Mouse (Mus musculus) hindbrain, embryonic 16.5 days (tissue): Measurements from ENCODE around the gene Lmnb2. TPM values are rescaled to one million over a fixed set of nuclear protein-coding genes. Genes with fewer than 3 reads are reported as not detected.

Experiments
- ATAC-seq: fragments of 200-750 bp; cut with Nextera tagmentation; 2 replicates; pipeline ENCODE4 v1.8.0; 2017; ENCODE audit warnings: moderate TSS enrichment, moderate library complexity
- H3K27ac ChIP-seq: fragments of 300-500 bp; sonication (generic); 2 replicates; pipeline ENCODE4 v1.5.1; 2014; ENCODE audit warnings: low read depth, mild to moderate bottlenecking, control low read depth, low read length, moderate library complexity
- H3K27me3 ChIP-seq: fragments of 300-500 bp; sonication (generic); replicated peaks from 2 replicates; pipeline ENCODE4 v1.6.1; 2014; ENCODE audit warnings: low read length; ENCODE audit not compliant: control insufficient read depth, insufficient read depth
- H3K36me3 ChIP-seq: fragments of 300-500 bp; sonication (generic); 2 replicates; pipeline ENCODE4 v1.6.1; 2014; ENCODE audit warnings: mild to moderate bottlenecking, low read length, moderate library complexity, mixed read lengths; ENCODE audit not compliant: control insufficient read depth, insufficient read depth
- H3K4me1 ChIP-seq: fragments of 300-500 bp; sonication (generic); 2 replicates; pipeline ENCODE4 v1.6.1; 2014; ENCODE audit warnings: low read depth, low read length; ENCODE audit not compliant: control insufficient read depth, insufficient read depth
- H3K4me2 ChIP-seq: fragments of 300-500 bp; sonication (generic); 2 replicates; pipeline ENCODE4 v1.6.1; 2014; ENCODE audit warnings: mild to moderate bottlenecking, low read length, control low read depth, moderate library complexity
- H3K4me3 ChIP-seq: fragments of 300-500 bp; sonication (generic); 2 replicates; pipeline ENCODE4 v1.5.1; 2014; ENCODE audit warnings: mild to moderate bottlenecking, low read length, control low read depth, moderate library complexity
- H3K9ac ChIP-seq: fragments of 300-500 bp; sonication (generic); 2 replicates; pipeline ENCODE4 v1.6.1; 2014; ENCODE audit warnings: low read depth, mild to moderate bottlenecking, control low read depth, low read length, moderate library complexity
- H3K9me3 ChIP-seq: fragments of 300-500 bp; sonication (generic); 2 replicates; pipeline ENCODE4 v1.6.1; 2014; ENCODE audit warnings: mild to moderate bottlenecking, low read length, moderate library complexity; ENCODE audit not compliant: control insufficient read depth
- WGBS: fragments of 180-500 bp; shearing (Covaris S2); extraction: QIAGEN DNeasy Blood & Tissue Kit; methylation state at CpG from one replicate; pipeline ENCODE4 v1.1.7; 2014; 5-methylcytosine and 5-hydroxymethylcytosine counted together
- polyA plus RNA-seq: library from polyadenylated mRNA; unstranded; fragments of >200 nt; fragmentation: Nextera tagmentation; extraction: Ambion mirVana; gene quantifications from 2 replicates; pipeline ENCODE4 v1.2.1, GENCODE M21; 2015

Gene Lmnb2
- polyA plus RNA-seq, 1 experiment from 2014 or later: 36.6 TPM

DNA sequence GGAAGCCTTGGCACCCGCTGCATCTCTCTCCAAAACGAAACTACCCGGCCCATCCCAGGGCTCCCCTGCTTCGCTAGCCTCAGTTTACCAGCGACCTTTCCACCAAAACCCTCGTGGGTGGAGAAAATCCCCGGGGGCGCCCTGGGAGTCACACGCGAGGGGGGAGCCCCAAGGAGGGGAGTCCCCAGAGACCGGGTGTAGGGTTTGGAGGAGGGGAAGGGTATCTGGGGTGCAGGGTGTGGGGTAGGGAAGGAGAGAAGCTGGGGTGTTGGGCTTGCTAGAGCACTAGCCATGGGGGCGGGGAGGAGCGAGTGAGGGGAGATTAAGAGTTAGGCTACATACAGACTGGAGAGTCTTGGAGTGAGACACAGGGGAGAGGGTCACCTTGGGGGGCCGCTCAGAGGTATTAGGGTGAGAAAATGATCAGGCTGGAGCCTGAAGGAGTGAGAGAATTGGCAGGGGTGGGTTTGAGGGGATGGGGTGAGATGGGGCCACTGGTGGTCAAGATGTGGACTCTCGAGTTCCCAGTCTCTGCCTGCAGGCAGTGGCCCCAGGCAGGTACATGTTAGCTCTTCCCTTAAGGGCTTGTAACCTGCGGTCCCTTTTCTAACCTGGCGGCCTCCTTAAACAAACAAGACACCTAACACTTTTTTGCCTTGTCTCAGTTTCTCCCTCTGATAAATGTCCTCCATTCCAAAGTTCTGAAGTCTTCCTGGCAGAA lies 14.8 kb upstream of the Lmnb2 start:
- Histone ChIP-seq H3K4me3 (peak overlapping the region; percentile 14; the same call in 1 of the 2 replicates), H3K9me3 (no peaks in the 10 kb centered on the region), H3K9ac (no peak overlapping the region), H3K4me1 (peaks cover 64% of the 10 kb centered on the region), H3K27ac (no peak overlapping the region), H3K27me3 (peaks cover 19% of the 10 kb centered on the region), H3K36me3 (no peaks in the 10 kb centered on the region), H3K4me2 (peak overlapping the region; percentile 98)
- WGBS: under 1% methylated on average over 17 of the region's 17 CpGs
- no peak for ATAC-seq

- H3K4me3 ChIP-seq: peak overlapping the region; percentile 21
- no peaks in the 10 kb centered on the region for H3K9me3 ChIP-seq
- H3K9ac ChIP-seq: no peak overlapping the region
- peaks cover 17% of the 10 kb centered on the region for H3K27me3 ChIP-seq
- peaks cover 62% of the 10 kb centered on the region for H3K4me1 ChIP-seq
- H3K4me2 ChIP-seq: peak overlapping the region; percentile 98
- no peaks in the 10 kb centered on the region for H3K36me3 ChIP-seq
- 1% methylated on average over 20 of the region's 20 CpGs for WGBS
- ATAC-seq: no peak
- no peak overlapping the region for H3K27ac ChIP-seq
These were observed 14.2 kb upstream of the Lmnb2 start for GRCm38 (mm10) chr10:80932206-80932605.

DNA sequence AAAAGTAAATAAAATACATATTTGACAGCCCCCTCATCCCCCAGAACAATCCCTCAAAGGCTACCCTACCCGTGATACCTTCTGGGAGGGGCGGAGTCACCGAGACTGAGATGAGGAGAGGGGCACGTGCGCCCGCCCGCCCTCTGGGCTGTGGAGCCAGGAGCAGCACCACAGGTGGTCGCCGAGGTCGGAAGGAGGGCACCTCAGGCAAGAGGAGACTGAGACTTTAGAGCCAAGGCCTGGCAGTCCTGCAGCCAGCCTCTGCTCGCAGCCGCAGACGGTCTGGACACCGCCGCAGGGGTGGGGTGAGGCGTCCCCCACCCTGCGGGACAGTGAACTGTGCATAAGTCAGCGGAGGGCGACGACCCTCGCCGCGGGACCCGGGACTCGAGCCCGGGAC lies 13.7 kb upstream of the Lmnb2 start:
- H3K27me3 ChIP-seq: peaks cover 17% of the 10 kb centered on the region
- no peaks in the 10 kb centered on the region for H3K36me3 ChIP-seq
- H3K4me1 ChIP-seq: peaks cover 57% of the 10 kb centered on the region
- WGBS: 2% methylated on average over 26 of the region's 26 CpGs
- no peaks in the 10 kb centered on the region for H3K9me3 ChIP-seq
- no peak for ATAC-seq
- H3K4me3 ChIP-seq: peak overlapping the region; percentile 41
- no peak overlapping the region for H3K27ac ChIP-seq
- H3K9ac ChIP-seq: peak overlapping the region; percentile 13; the same call in 1 of the 2 replicates
- H3K4me2 ChIP-seq: peak overlapping the region; percentile 98

GRCm38 (mm10) chr10:80931153-80931671 lies 13.2 kb upstream of the Lmnb2 start:
- ATAC-seq: no peak
- Histone ChIP-seq H3K4me2 (peak overlapping the region; percentile 98), H3K27me3 (peaks cover 17% of the 10 kb centered on the region), H3K4me1 (peaks cover 52% of the 10 kb centered on the region), H3K9me3 (no peaks in the 10 kb centered on the region), H3K36me3 (no peaks in the 10 kb centered on the region), H3K4me3 (peak overlapping the region; percentile 41), H3K9ac (peak overlapping the region; percentile 59), H3K27ac (no peak overlapping the region)
- WGBS: 2% methylated on average over 11 of the region's 14 CpGs

GRCm38 (mm10) chr10:80930361-80931152 lies 12.5 kb upstream of the Lmnb2 start:
- peak overlapping the region; percentile 41 for H3K4me3 ChIP-seq
- H3K4me2 ChIP-seq: peak overlapping the region; percentile 98
- no peaks in the 10 kb centered on the region for H3K9me3 ChIP-seq
- H3K9ac ChIP-seq: peak overlapping the region; percentile 59
- H3K36me3 ChIP-seq: no peaks in the 10 kb centered on the region
- WGBS: under 1% methylated on average over 45 of the region's 45 CpGs
- peaks cover 17% of the 10 kb centered on the region for H3K27me3 ChIP-seq
- peaks cover 46% of the 10 kb centered on the region for H3K4me1 ChIP-seq
- no peak for ATAC-seq
- H3K27ac ChIP-seq: no peak overlapping the region; the same call in 1 of the 2 replicates

- peaks cover 44% of the 10 kb centered on the region for H3K4me1 ChIP-seq
These were observed 11.5 kb upstream of the Lmnb2 start, which contains the start of gene Gadd45b for GRCm38 (mm10) chr10:80929299-80930226. Gene Gadd45b (plus strand): TSS chr10:80930073.

GRCm38 (mm10) chr10:80928586-80929298 lies 10.7 kb upstream of the Lmnb2 start:
- H3K9me3 ChIP-seq: no peaks in the 10 kb centered on the region
- under 1% methylated on average over 45 of the region's 48 CpGs for WGBS
- H3K9ac ChIP-seq: peak overlapping the region; percentile 79
- H3K27ac ChIP-seq: peak overlapping the region; percentile 75
- H3K4me3 ChIP-seq: peak overlapping the region; percentile 56
- H3K4me2 ChIP-seq: peak overlapping the region; percentile 98
- peaks cover 11% of the 10 kb centered on the region for H3K27me3 ChIP-seq
- H3K36me3 ChIP-seq: no peaks in the 10 kb centered on the region
- peak; percentile 45 for ATAC-seq
- peaks cover 44% of the 10 kb centered on the region for H3K4me1 ChIP-seq

More at GRCm38 (mm10) chr10:80929299-80930226, 11.5 kb upstream of the Lmnb2 start, which contains the start of gene Gadd45b:
- no peaks in the 10 kb centered on the region for H3K9me3 ChIP-seq
- ATAC-seq: peak; percentile 90
- peaks cover 14% of the 10 kb centered on the region for H3K27me3 ChIP-seq
- peak within 1 kb of the TSS; percentile 79 for H3K9ac ChIP-seq
- no peaks in the 10 kb centered on the region for H3K36me3 ChIP-seq
- WGBS: 0% methylated on average over 56 of the region's 56 CpGs
- H3K27ac ChIP-seq: peak within 1 kb of the TSS; percentile 75
- H3K4me3 ChIP-seq: peak within 1 kb of the TSS; percentile 56
- peak within 1 kb of the TSS; percentile 98 for H3K4me2 ChIP-seq

GRCm38 (mm10) chr10:80925472-80925871 lies 7.4 kb upstream of the Lmnb2 start:
- Histone ChIP-seq H3K4me1 (peaks cover 12% of the 10 kb centered on the region), H3K4me2 (no peak overlapping the region), H3K27me3 (no peaks in the 10 kb centered on the region), H3K9me3 (no peaks in the 10 kb centered on the region), H3K27ac (no peak overlapping the region), H3K9ac (no peak overlapping the region), H3K4me3 (no peak overlapping the region), H3K36me3 (no peaks in the 10 kb centered on the region)
- WGBS: 45% methylated on average over 3 of the region's 3 CpGs
- no peak for ATAC-seq
